Mouse (Mus musculus) ovary, postnatal 10 days (tissue): ENCODE data around the gene Zfp706.

Experiments used
- DNase-seq: peaks from one replicate; pipeline ENCODE4 v3.0.0; 2022; ENCODE audit warnings: low spot score

Gene Zfp706

GRCm38 (mm10) chr15:36977823-36978222 lies 29.8 kb downstream of the Zfp706 start:
- no peak for DNase-seq

GRCm38 (mm10) chr15:36975690-36976089 lies 31.9 kb downstream of the Zfp706 start:
- no peak for DNase-seq

- no peak for DNase-seq
Observed at GRCm38 (mm10) chr15:36975256-36975620, 32.3 kb downstream of the Zfp706 start.

GRCm38 (mm10) chr15:36974614-36975255 lies 32.8 kb downstream of the Zfp706 start:
- DNase-seq: no peak

GRCm38 (mm10) chr15:36973714-36974113 lies 33.9 kb downstream of the Zfp706 start:
- DNase-seq: no peak

- DNase-seq: no peak
Observed at GRCm38 (mm10) chr15:36973290-36973689, 34.3 kb downstream of the Zfp706 start.

- no peak for DNase-seq
Observed at GRCm38 (mm10) chr15:36969794-36970193, 37.8 kb downstream of the Zfp706 start.

GRCm38 (mm10) chr15:36968295-36968694 lies 39.3 kb downstream of the Zfp706 start:
- no peak for DNase-seq

- DNase-seq: no peak
Observed at GRCm38 (mm10) chr15:36967381-36968211, 40.0 kb downstream of the Zfp706 start.

- no peak for DNase-seq
Observed at GRCm38 (mm10) chr15:36966940-36967339, 40.6 kb downstream of the Zfp706 start.

- no peak for DNase-seq
Observed at GRCm38 (mm10) chr15:36966466-36966865, 41.1 kb downstream of the Zfp706 start.

- no peak for DNase-seq
Observed at GRCm38 (mm10) chr15:36965743-36966142, 41.8 kb downstream of the Zfp706 start.

GRCm38 (mm10) chr15:36962931-36963330 lies 44.6 kb downstream of the Zfp706 start:
- no peak for DNase-seq

GRCm38 (mm10) chr15:36960876-36961237 lies 46.7 kb downstream of the Zfp706 start:
- DNase-seq: no peak

GRCm38 (mm10) chr15:36960010-36960875 lies 47.3 kb downstream of the Zfp706 start:
- no peak for DNase-seq

- DNase-seq: no peak
Observed at GRCm38 (mm10) chr15:36956221-36956620, 51.4 kb downstream of the Zfp706 start.

GRCm38 (mm10) chr15:36950258-36950657 lies 57.3 kb downstream of the Zfp706 start:
- no peak for DNase-seq

- no peak for DNase-seq
Observed at GRCm38 (mm10) chr15:36948866-36949546, 58.6 kb downstream of the Zfp706 start.
